Mouse (Mus musculus): ENCODE data around the gene Gstp1.

Gstp1 gene

GRCm38 (mm10) chr19:4000949-4001525 lies 36.7 kb downstream of the Gstp1 start:
- no peak for DNase-seq (ENCODE audit: low spot score in 2 of 2)

DNA sequence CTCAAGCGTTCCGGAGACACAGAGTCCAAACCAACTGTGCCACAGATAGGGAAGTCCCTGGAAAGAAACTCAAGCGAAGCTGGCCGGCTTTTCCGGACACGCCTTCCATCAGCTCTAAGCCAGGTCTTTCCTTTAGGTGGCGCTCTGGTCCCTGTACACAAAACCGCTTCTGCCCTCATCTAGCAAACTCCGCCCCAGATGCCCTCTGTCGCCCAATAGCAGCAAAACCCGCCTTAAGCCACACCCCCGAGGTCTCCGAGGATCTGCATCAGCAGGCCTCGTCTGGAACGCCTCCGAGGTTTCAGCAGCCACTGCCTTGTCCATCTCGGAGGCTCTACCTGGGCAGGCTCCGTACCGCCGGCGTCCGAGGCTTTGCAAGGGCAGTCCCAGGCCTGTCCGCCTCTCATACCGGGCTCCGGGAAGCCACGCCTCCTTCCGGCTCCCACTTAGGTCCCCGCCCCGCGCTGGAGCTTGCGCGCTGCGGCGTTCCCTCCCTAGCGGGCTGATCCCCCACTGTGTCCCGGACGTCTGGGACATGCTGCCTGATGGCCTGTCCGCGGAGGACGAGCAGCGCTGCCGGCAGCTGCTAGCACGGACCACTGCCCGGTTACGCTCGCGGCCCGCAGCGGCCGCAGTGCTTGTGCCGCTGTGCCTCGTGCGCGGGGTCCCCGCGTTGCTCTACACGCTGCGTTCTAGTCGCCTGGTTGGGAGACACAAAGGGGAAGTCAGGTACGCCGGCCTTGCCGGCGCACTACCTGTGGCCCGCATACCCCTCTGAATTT lies 37.5 kb downstream of the Gstp1 start, which contains the start of the genes Nudt8 and Gm49405:
Nudt8 (plus strand) TSS at position 462 of the 782 bp plus-strand sequence.
Gm49405 (plus strand) TSS at position 508 of the 782 bp plus-strand sequence.
- peak; percentile 96 to 98 for DNase-seq (ENCODE audit: low spot score in 2 of 2)

DNA sequence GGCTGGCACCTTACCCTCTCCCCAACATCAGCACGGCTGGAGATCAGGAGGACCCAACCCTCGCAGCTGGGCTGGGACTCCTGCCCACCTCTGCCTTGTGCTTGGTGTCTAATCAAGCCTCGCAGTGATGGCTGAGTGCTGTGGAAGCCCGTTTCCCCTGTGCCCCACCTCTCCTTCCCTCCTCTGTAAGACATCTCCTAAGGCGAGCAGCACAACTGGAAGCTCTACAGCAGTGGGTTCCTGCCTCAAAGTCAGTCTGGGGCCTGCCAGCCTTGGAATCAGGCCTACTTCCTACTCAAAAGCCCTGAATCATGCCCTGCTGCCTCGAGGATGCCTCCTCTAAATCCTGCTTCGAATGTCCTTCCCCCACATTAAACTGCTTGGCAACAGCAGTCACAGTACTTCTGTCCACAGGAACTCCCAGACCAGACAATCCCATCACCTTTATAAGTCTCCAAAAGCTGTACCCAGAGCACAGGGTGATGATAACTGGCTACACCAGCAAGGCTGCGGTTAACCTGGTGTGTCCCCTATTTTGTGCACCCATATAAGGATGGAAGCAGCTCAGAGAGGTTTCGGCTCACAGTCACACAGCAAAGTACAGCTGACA lies 38.6 kb downstream of the Gstp1 start:
- DNase-seq (ENCODE audit: low spot score in 2 of 2), result no peak

DNA sequence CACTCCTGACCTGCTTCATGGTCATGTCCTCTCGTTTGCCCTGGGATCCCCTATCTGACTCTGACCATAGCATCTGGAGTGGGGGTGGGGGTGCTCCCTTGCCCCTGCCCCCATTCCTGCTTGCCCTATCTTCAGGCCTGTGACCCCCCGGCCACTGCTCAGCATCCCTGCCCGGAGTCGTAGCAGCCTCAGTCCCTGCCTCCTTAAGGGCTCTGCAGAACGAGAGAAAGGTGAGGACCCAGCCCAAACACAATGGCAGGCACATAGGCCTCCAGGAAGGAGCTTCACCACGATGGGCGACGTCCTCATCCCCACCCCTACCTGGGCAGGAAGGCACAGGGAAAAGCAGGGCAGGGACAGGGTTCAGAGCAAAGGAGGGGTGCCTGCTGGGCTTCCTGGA lies 39.5 kb downstream of the Gstp1 start:
- no peak for DNase-seq (ENCODE audit: low spot score in 2 of 2)

GRCm38 (mm10) chr19:3997231-3997630 lies 40.6 kb downstream of the Gstp1 start:
- no peak for DNase-seq (ENCODE audit: low spot score in 2 of 2)

- DNase-seq (ENCODE audit: low spot score in 2 of 2), result no peak
Measured at GRCm38 (mm10) chr19:3996747-3997146, 41.0 kb downstream of the Gstp1 start.

DNA sequence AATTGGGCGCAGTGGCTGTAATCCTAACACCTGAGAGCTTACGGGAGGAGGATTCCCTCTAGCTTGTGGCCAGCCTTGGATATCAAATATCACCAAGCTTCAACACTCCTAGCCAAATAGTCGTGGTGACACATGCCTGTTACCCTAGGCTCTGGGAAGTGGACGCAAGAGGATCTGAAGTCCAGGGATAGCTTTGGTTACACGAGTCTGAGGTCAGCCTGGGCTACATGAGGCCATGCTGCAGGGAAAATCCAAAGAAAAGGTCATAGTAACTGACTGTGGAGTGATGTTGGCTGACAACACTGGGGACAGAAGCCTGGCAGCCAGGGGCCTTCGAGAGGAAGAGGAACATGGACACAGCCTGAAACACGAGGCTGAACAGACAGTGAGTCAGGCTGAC lies 41.7 kb downstream of the Gstp1 start:
- no peak for DNase-seq (ENCODE audit: low spot score in 2 of 2)

DNA sequence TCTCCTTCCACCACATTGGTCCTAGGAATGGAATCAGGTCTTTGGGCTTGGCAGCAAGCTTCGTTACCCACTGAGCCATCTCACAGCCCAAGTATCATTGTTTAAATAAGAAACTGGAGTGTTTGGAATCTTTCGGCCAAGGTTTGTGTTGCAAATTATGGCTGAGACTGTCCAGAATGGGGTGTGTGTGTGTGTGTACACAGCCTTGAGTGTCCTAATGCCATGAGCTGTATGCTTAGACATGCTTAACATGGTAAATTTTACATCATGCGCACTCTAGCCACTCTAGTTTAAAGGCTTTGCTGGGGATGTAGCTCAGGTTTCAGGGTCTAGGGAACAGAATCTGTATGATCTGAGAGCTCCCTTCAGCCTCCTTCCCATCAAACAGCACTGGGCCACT lies 42.3 kb downstream of the Gstp1 start:
- no peak for DNase-seq (ENCODE audit: low spot score in 2 of 2)

DNA sequence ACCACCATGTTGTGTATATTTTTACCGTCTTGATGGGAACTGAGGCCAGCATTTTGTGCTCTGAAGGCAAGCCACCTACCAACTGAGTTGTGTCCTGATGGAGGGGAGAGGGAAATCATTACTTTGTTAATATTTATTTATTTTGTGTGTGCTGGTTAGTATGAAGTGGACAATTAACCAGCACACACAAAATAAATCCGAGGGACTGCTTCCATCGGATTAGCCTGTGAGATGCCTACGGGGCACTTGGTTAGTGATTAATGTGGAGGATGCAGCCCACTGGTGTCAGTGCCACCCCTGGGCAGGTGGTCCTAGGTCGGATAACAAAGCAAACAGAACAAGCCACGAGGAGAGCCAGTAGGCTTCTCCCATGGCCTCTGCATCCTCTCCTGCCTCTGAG lies 42.9 kb downstream of the Gstp1 start:
- no peak for DNase-seq (ENCODE audit: low spot score in 2 of 2)

- DNase-seq (ENCODE audit: low spot score in 2 of 2), result no peak
Measured at GRCm38 (mm10) chr19:3992416-3992815, 45.4 kb downstream of the Gstp1 start, which contains the start of gene Tbx10. Gene Tbx10, plus strand, starts transcription at chr19:3992752.

GRCm38 (mm10) chr19:3991966-3992365 lies 45.8 kb downstream of the Gstp1 start:
- DNase-seq (ENCODE audit: low spot score in 2 of 2), result no peak

- DNase-seq (ENCODE audit: low spot score in 2 of 2), result no peak
Measured at GRCm38 (mm10) chr19:3991562-3991961, 46.2 kb downstream of the Gstp1 start.

DNA sequence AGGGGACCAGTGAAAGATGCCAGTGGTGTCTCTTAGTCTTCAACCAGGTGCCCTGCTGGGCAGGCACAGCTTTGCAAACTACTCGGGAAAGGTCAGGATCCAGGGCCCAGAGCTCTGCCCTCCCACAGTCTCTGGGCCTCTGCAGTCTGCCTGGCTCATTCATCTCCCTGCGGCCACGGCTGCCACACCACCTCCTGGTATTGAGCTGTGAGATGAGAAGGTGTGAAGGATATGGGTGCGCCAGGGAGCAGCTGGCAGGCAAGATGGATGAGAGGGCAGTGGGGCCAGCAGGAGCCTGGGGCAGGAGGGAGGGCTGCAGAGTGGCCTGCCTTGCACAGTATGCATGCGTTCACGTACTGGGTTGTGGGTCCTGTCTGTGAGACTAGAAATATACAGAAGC lies 47.0 kb downstream of the Gstp1 start:
- no peak for DNase-seq (ENCODE audit: low spot score in 2 of 2)

DNA sequence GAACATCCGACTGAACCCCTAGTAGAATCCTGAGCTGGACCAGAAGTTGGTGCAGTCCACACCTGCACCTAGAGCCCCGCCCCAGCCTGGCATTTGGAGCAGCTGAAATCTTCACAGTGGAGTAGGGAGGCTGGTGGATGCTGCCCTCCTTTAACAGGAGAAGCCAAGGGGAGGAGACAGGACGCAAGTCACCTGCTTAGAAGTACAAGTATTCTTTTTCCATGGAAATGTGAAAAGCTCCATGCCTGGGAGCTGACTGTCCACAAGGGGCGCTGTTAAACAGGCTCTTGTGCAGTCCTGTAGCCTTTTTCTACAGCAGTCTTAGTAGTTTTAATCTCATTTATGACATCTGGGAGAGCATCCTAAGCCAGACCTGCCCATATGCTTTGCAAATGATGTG lies 49.0 kb downstream of the Gstp1 start:
- no peak for DNase-seq (ENCODE audit: low spot score in 2 of 2)

DNA sequence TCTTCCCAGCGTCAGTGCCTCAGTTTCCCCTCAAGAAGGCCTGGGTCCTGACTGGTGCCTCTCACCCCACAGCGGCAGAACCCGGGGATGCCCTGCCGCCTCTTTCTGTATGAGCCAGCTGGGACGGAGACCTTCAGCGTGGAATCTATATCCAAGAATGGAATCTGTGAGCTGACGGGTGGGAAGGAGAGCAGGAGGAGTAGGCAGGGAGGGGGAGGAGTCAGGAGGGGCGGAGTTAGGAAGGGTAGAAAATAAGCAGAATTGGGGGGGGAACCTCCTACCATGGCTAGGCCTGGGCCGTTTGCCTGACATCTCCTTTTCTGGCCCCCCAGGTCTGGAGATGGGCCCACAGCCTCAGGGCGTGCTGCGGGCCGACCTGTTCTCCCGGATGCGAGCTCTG lies 49.7 kb downstream of the Gstp1 start:
- no peak for DNase-seq (ENCODE audit: low spot score in 2 of 2)

- DNase-seq (ENCODE audit: low spot score in 2 of 2), result peak; percentile 50 to 62
Measured at GRCm38 (mm10) chr19:3986334-3986733, 51.5 kb downstream of the Gstp1 start, which contains the start of gene Acy3. Gene Acy3, plus strand, starts transcription at chr19:3986570.

Measured in right cerebral cortex, adult 2 months (tissue).